Mouse (Mus musculus) C2C12 (cell line): ENCODE measurements at regions not wholly inside any gene's neighbourhood (a gene's known extent, or its start where the extent isn't known, plus 50 kb on each side); places are given as distances from the start of the nearest gene placed in this dataset.

Experiments
- CEBPB ChIP-seq: IDR thresholded peaks from one replicate; pipeline ENCODE4 v1.6.1; 2011; ENCODE audit warnings: low read depth, mild to moderate bottlenecking, control low read depth, moderate library complexity
- CTCF ChIP-seq: IDR thresholded peaks from one replicate; pipeline ENCODE4 v1.5.1; 2011; ENCODE audit not compliant: control insufficient read depth, insufficient read depth, insufficient read length
- FOSL1 ChIP-seq: IDR thresholded peaks from one replicate; pipeline ENCODE4 v1.8.0; 2011; ENCODE audit warnings: mild to moderate bottlenecking, low read length; ENCODE audit not compliant: poor library complexity, insufficient read depth, severe bottlenecking
- MAX ChIP-seq: IDR thresholded peaks from one replicate; pipeline ENCODE4 v1.6.1; 2011; ENCODE audit warnings: mild to moderate bottlenecking, control low read depth
- MYOD1 ChIP-seq: IDR thresholded peaks from one replicate; pipeline ENCODE4 v1.6.1; 2011; ENCODE audit warnings: low read depth; ENCODE audit not compliant: control insufficient read depth, insufficient read length
- USF1 ChIP-seq: IDR thresholded peaks from one replicate; pipeline ENCODE4 v1.6.1; 2011; ENCODE audit warnings: low read depth, mild to moderate bottlenecking, control low read depth, moderate library complexity

DNA sequence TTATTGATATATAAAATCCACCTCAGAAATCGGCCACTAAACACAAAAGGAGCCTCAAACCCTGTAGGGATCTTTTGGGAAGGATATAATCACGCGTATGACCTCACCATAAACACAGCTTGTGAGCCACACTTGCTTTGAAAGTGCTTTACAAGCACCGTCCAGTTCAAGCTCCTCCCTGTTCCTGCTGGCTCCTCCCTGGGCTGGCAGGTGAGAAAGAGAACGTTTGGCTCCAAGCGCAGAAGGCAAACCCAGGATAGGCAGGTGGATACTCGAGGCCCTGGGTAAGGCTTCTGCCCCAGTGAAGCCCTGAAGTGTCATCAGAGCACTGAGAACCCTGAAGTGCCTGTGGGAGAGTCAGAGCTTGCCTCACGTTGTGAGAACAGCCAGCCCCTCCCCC lies 187.9 kb upstream of the Runx1 start:
- TF ChIP-seq CTCF: no peak
- TF ChIP-seq FOSL1: no peak
- no peak for TF ChIP-seq CEBPB
- no peak for TF ChIP-seq MAX
- no peak for TF ChIP-seq MYOD1
- no peak for TF ChIP-seq USF1
